Mouse (Mus musculus): ENCODE measurements around the gene Bcl2. TPM values are rescaled to one million over a fixed set of nuclear protein-coding genes. Genes with fewer than 3 reads are reported as not detected.

The Bcl2 gene
- total RNA-seq (2014; rRNA removed) (13.5 and 18.8 TPM in 2 replicates), polyA plus RNA-seq (2015; fragmentation: Nextera tagmentation; extraction: Ambion mirVana) (6.8 and 9.0 TPM in 2 replicates)

GRCm38 (mm10) chr1:106713621-106714529 lies at the start of gene Bcl2:
Gene Bcl2 (minus strand): TSS chr1:106714274.
- Histone ChIP-seq H3K4me2 (ENCODE audit: low read depth, low read length, poor library complexity, severe bottlenecking) (peak within 1 kb of the TSS; percentile 91), H3K27ac (ENCODE audit: low read depth, low read length) (peak within 1 kb of the TSS; percentile 90), H3K9me3 (ENCODE audit: low read length) (no peaks in the 10 kb centered on the region), H3K4me1 (ENCODE audit: insufficient read depth, low read length) (peaks cover 4% of the 10 kb centered on the region; the same call in 1 of the 2 replicates), H3K9ac (replicated peaks; ENCODE audit: low read length, poor library complexity, severe bottlenecking) (peak within 1 kb of the TSS; percentile 92), H3K36me3 (ENCODE audit: insufficient read depth, low read length) (no peaks in the 10 kb centered on the region), H3K27me3 (ENCODE audit: insufficient read depth, low read length) (no peaks in the 10 kb centered on the region), H3K4me3 (ENCODE audit: low read depth, low read length) (peak within 1 kb of the TSS; percentile 82)
- WGBS: under 1% methylated on average over 49 of the region's 95 CpGs
- DNase-seq (ENCODE audit: low spot score) (peak; percentile 86), ATAC-seq (ENCODE audit: low FRiP score) (peak; percentile 86)
- TF ChIP-seq CTCF (IDR thresholded peaks at IDR 0.05): no peak

- 88% methylated on average over 3 of the region's 3 CpGs for whole genome bisulfite sequencing
- H3K4me2 ChIP-seq (ENCODE audit: low read depth, low read length, poor library complexity, severe bottlenecking): 0 out of 2 replicates have a peak overlapping the region, but pooled peaks have one; percentile 97
- DNase-seq (ENCODE audit: low spot score): no peak
- H3K4me1 ChIP-seq (ENCODE audit: insufficient read depth, low read length): peaks cover 6% of the 10 kb centered on the region; the same call in 1 of the 2 replicates
- H3K9ac ChIP-seq (replicated peaks; ENCODE audit: low read length, poor library complexity, severe bottlenecking): no peak overlapping the region
- no peak overlapping the region for H3K27ac ChIP-seq (ENCODE audit: low read depth, low read length)
- no peak overlapping the region for H3K4me3 ChIP-seq (ENCODE audit: low read depth, low read length)
- no peaks in the 10 kb centered on the region for H3K9me3 ChIP-seq (ENCODE audit: low read length)
- no peak for TF ChIP-seq CTCF (IDR thresholded peaks at IDR 0.05)
- ATAC-seq (ENCODE audit: low FRiP score): no peak
- no peaks in the 10 kb centered on the region for H3K27me3 ChIP-seq (ENCODE audit: insufficient read depth, low read length)
- peaks cover 6% of the 10 kb centered on the region for H3K36me3 ChIP-seq (ENCODE audit: insufficient read depth, low read length)
Measured at GRCm38 (mm10) chr1:106760750-106761149, 46.7 kb upstream of the Bcl2 start.

GRCm38 (mm10) chr1:106759572-106760435 lies 45.7 kb upstream of the Bcl2 start, which contains the start of gene Kdsr:
Gene Kdsr (minus strand): TSS chr1:106759727.
- peak; percentile 45; the same call in 1 of the 2 replicates for TF ChIP-seq CTCF (IDR thresholded peaks at IDR 0.05)
- peak within 1 kb of the TSS; percentile 72 for H3K27ac ChIP-seq (ENCODE audit: low read depth, low read length)
- H3K27me3 ChIP-seq (ENCODE audit: insufficient read depth, low read length): no peaks in the 10 kb centered on the region
- H3K36me3 ChIP-seq (ENCODE audit: insufficient read depth, low read length): peaks cover 6% of the 10 kb centered on the region
- H3K9me3 ChIP-seq (ENCODE audit: low read length): no peaks in the 10 kb centered on the region
- 2% methylated on average over 48 of the region's 51 CpGs for WGBS
- peaks cover 6% of the 10 kb centered on the region; the same call in 1 of the 2 replicates for H3K4me1 ChIP-seq (ENCODE audit: insufficient read depth, low read length)
- peak within 1 kb of the TSS; percentile 97 for H3K4me2 ChIP-seq (ENCODE audit: low read depth, low read length, poor library complexity, severe bottlenecking)
- DNase-seq (ENCODE audit: low spot score): peak; percentile 98
- ATAC-seq (ENCODE audit: low FRiP score): peak; percentile 99
- H3K9ac ChIP-seq (replicated peaks; ENCODE audit: low read length, poor library complexity, severe bottlenecking): peak within 1 kb of the TSS; percentile 75
- H3K4me3 ChIP-seq (ENCODE audit: low read depth, low read length): peak within 1 kb of the TSS; percentile 75

GRCm38 (mm10) chr1:106758734-106759571 lies 44.9 kb upstream of the Bcl2 start:
- WGBS: 4% methylated on average over 34 of the region's 34 CpGs
- Histone ChIP-seq H3K9ac (replicated peaks; ENCODE audit: low read length, poor library complexity, severe bottlenecking) (peak overlapping the region; percentile 75), H3K27me3 (ENCODE audit: insufficient read depth, low read length) (no peaks in the 10 kb centered on the region), H3K36me3 (ENCODE audit: insufficient read depth, low read length) (peaks cover 4% of the 10 kb centered on the region; the same call in 1 of the 2 replicates), H3K27ac (ENCODE audit: low read depth, low read length) (peak overlapping the region; percentile 19; the same call in 1 of the 2 replicates), H3K9me3 (ENCODE audit: low read length) (no peaks in the 10 kb centered on the region), H3K4me2 (ENCODE audit: low read depth, low read length, poor library complexity, severe bottlenecking) (peak overlapping the region; percentile 97), H3K4me3 (ENCODE audit: low read depth, low read length) (peak overlapping the region; percentile 75), H3K4me1 (ENCODE audit: insufficient read depth, low read length) (peaks cover 6% of the 10 kb centered on the region; the same call in 1 of the 2 replicates)
- DNase-seq (ENCODE audit: low spot score): peak; percentile 15
- TF ChIP-seq CTCF (IDR thresholded peaks at IDR 0.05): no peak
- peak; percentile 33; the same call in 1 of the 2 replicates for ATAC-seq (ENCODE audit: low FRiP score)

- Histone ChIP-seq H3K4me1 (ENCODE audit: insufficient read depth, low read length) (peaks cover 6% of the 10 kb centered on the region; the same call in 1 of the 2 replicates), H3K4me3 (ENCODE audit: low read depth, low read length) (no peak overlapping the region), H3K4me2 (ENCODE audit: low read depth, low read length, poor library complexity, severe bottlenecking) (no peak overlapping the region), H3K27ac (ENCODE audit: low read depth, low read length) (no peak overlapping the region), H3K9me3 (ENCODE audit: low read length) (no peaks in the 10 kb centered on the region), H3K36me3 (ENCODE audit: insufficient read depth, low read length) (peaks cover 9% of the 10 kb centered on the region; the same call in 1 of the 2 replicates), H3K9ac (replicated peaks; ENCODE audit: low read length, poor library complexity, severe bottlenecking) (no peak overlapping the region), H3K27me3 (ENCODE audit: insufficient read depth, low read length) (no peaks in the 10 kb centered on the region)
- ATAC-seq (ENCODE audit: low FRiP score): no peak
- no peak for DNase-seq (ENCODE audit: low spot score)
- 94% methylated on average over 4 of the region's 4 CpGs for WGBS
- TF ChIP-seq CTCF (IDR thresholded peaks at IDR 0.05): no peak
Measured at GRCm38 (mm10) chr1:106756633-106757032, 42.6 kb upstream of the Bcl2 start.

Measured in midbrain, postnatal 0 days (tissue).